Mouse (Mus musculus): Measurements from ENCODE around the gene Gm4353.

DNA sequence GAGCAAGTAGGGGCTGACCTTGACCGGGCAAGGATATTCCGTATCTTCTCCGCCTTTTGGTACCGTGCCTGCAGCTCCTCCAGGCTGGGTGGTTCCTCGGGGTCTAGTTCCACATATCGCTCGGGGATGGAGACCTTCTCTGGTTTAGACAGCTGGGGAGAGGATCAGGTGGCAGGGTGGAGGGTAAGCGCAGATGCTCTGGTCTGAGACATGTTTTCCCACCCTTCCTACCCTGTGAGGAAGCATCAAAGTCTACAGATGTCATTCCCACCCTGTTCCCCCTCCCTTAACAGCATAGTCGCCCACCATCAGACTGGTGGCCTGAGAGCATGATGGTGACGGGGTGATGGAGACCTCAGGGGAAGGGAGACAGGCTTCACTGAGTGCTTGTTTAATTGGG lies 44.9 kb upstream of the Gm4353 start:
- no peak for TF ChIP-seq CTCF (IDR thresholded peaks at IDR 0.05; ENCODE audit: low read depth)
- TF ChIP-seq EP300 (optimal IDR thresholded peaks at IDR 0.05), result no peak

All from stomach, postnatal 0 days (tissue).